Mouse (Mus musculus): ENCODE results near the gene Gm20605.
"Not testable (repeated sequence)": the region's sequence is repeated elsewhere in the genome, so short reads cannot be mapped to it uniquely, and the experiment has no call there.

Gene Gm20605

DNA sequence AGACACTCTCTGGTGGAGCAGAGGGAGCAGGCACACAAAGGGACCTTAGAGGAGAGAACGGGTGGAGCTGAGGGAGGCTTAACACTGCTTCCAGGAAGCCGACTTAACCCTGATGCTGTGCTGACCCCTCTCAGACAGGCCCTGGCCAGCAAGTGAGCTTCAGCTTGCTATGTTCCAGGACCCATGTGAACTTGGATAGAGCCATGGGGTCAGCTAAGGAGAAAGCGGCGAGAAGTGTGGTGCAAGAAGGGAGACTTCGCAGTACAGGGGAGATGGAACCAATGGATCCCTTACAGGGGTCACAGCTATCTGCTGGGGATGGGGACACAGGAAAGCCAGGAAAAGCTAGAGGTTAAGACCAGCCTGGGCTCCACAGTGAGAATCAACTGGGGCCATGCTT lies 15.9 kb upstream of the Gm20605 start:
- DNase-seq (ENCODE audit: low spot score), result no peak

DNA sequence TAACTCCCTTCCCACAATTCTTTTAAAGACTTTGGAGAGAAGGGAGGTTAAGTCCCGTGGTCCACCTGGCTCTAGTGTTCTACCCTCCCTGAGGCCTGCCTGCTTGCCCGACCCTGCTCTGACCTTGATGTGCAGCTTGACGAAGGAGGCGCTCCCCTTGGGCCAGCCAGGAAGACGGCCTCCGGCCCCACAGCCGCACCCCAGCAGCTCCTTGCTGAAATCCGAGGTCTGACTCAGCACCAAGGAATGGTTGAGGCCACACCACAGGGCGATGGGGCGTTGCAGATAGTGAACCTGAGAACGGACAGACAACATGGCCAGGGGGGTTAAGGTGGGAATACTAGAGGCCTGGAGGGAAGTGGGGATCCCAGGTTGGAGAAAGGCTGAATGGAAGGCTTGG lies 15.4 kb upstream of the Gm20605 start, which contains the start of gene Pcolce:
Gene Pcolce, minus strand, starts transcription at position 235 of the 400 bp plus-strand sequence.
- no peak for DNase-seq (ENCODE audit: low spot score)

- DNase-seq (ENCODE audit: low spot score), result not testable (repeated sequence)
These were observed 14.1 kb upstream of the Gm20605 start for GRCm38 (mm10) chr5:137614921-137615320.

DNA sequence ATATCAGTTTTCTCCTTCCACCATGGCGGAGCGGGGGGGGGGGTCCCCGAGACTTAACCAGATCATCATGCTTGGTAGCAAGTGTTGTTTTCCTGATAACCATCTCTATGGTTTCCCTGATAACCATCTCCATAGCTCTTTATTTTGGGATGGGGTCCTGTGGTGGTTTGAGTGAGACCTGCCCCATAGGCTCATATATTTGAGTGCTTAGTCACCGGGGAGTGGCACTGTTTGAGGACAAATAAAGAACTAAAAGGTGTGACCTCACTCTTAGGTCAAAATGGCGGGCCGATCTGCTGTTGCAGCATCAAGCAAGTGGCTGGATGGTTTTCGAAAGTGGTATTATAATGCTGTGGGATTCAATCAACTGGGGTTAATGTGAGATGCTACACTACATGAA lies 13.6 kb upstream of the Gm20605 start:
- DNase-seq (ENCODE audit: low spot score), result no peak

- DNase-seq (ENCODE audit: low spot score), result no peak
These were observed 4.9 kb upstream of the Gm20605 start for GRCm38 (mm10) chr5:137623937-137624530.

DNA sequence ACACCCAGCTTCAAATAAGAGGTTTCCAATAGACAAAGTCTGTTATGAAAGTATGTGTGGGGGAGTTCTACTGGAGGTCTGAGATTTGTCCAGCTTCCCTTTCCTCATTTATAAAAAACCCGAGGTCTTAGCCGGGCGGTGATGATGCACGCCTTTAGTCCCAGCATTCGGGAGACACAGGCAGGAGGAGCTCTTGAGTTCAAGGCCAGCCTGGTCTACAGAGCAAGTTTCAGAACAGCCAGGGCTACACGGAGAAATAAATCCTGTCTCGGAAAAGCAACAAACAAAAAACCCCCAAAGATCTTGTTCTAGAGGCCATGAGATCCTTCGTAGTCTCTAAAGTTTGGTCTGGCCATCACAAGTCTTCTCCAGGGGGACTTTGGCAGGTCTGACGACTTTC lies 984 bp upstream of the Gm20605 start:
- DNase-seq (ENCODE audit: low spot score), result peak; percentile 61

DNA sequence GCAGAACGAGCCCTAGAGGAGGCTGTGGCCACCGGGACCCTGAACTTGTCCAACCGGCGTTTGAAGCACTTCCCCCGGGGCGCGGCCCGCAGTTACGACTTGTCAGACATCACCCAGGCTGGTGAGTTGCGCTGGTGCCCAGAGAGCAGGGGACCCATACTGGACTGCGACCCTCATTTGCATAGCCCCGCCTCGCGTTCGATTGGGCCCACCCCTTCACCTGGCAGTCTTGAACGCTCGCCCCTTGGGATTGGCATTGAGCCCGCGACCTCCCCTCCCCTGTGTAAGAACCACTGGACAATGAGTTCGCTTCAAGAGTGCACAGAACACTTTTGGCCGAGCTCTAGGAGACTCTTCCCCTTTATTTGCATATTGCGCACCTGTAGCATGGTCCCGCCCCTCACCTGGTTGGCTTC lies 339 bp downstream of the Gm20605 start:
- peak; percentile 71 for DNase-seq (ENCODE audit: low spot score)

DNA sequence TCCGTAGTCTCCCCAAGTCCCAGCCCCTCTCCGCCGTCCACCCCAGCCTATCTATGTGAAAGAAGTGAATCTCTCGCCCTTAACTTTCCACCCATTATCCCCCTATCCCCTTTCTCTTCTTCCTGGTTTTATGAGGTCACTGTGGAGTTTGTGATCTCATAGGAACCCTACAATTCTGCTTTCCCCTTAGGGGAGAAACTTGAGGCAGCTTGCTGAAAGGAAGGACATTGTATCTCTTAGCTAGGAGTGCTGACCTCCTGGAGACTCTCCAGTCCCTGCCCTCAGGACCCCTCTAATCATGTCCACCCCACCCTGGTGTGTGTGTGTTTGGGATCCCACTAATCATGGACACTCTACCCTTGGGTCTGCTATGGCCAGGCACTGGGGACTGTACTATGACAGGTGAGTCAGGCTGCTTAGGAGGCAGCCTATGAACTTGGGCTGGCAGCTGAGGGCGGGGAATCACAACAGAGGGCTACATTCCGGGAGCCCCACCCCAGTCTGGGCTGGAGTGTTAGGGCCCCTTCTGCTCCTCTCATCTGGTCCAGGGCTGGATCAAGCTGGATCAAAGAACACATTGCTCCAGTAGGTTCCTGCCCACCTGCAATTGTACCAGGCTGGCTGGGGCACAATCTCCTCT lies 1.1 kb downstream of the Gm20605 start:
- no peak for DNase-seq (ENCODE audit: low spot score)

GRCm38 (mm10) chr5:137630602-137631001 lies 1.6 kb downstream of the Gm20605 start:
- DNase-seq (ENCODE audit: low spot score), result no peak

GRCm38 (mm10) chr5:137631171-137631570 lies 2.2 kb downstream of the Gm20605 start:
- DNase-seq (ENCODE audit: low spot score), result no peak

DNA sequence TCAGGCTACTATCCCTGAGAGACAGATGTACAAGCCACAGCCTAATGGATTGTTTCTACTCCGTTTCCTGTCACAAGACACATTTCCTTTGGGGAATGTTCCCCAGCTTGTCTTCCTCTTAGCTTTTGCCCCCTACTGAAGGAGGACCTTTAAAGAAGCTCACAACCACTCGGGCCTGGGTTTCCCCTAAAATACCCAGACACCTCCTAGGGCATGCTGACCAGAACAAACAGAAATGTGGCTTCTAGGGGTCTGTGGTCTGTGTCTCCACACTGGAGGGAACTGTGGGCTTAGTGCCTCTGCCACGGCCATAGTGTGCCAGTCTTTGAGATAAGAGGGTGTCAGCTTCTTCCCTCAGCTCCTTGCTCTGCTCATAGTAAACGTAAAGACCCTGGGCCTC lies 2.6 kb downstream of the Gm20605 start:
- no peak for DNase-seq (ENCODE audit: low spot score)

DNA sequence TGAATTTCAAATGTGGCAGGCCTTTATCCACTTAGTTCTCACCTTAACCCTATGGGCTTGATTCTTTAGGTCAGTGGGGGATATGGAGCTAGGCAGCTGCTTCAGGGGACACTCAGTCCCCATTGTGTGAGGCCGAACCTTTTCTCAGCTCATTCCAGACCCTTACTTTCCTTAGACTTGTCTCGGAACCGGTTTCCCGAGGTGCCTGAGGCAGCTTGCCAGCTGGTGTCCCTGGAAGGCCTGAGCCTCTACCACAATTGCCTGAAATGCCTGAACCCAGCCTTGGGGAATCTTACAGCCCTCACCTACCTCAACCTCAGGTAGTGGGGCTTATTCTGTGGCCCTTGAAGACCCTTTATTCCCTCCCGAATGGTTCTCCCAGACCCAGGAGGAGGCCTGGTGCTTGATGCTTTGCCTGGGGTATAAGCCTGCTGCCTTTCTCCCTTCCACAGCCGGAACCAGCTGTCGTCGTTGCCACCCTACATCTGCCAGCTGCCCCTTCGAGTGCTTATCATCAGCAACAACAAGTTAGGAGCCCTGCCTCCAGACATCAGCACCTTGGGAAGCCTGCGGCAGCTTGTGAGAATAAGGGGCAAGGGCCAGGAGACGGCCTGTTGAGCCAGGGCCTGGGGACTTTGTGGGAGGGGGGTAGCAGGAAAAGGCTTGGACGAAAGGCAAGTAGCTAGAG lies 4.6 kb downstream of the Gm20605 start:
- DNase-seq (ENCODE audit: low spot score), result no peak

- DNase-seq (ENCODE audit: low spot score), result no peak
These were observed 10.5 kb downstream of the Gm20605 start for GRCm38 (mm10) chr5:137639472-137639871.

DNA sequence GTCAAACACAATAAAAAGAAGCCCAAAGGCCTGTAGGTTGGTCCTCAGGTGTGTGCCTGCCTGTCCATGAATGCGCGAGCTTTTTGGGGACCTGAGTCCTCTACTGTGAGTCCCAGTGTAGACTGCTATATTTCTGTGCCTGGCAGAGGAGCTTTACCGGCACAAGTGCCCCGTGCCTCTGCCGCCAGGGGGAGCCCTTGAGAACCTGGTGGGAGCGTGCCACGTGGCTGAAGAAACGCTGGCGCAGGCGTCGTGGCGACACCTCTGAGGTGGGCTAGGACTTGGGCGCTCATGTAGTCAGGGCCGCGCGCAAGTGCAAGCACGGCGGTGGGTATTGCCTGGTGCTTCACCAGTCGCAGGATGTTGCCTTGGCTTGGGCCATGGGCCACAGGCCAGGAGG lies 12.1 kb downstream of the Gm20605 start, which contains the start of gene Sap25:
Gene Sap25, plus strand, starts transcription at position 281 of the 400 bp plus-strand sequence.
- no peak for DNase-seq (ENCODE audit: low spot score)

DNA sequence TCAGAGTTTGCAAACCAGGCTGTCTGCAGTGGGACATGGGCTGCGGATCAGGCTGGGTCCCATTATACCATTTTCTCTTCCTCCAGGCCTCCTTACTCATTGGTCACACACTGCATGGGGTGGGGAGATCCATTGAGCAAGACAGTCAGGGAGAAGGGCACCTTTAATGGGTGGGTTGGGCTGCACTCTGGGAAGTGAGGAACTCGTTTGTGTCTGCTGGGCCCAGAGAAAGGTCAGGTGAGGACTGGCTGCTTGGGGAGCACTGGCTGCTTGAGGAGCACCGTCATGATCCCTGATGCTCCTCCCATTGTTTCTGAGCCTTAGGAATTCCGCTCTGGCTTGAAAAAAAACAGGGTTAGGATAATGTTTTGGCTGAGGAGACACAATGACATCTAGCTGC lies 13.9 kb downstream of the Gm20605 start:
- DNase-seq (ENCODE audit: low spot score), result no peak

DNA sequence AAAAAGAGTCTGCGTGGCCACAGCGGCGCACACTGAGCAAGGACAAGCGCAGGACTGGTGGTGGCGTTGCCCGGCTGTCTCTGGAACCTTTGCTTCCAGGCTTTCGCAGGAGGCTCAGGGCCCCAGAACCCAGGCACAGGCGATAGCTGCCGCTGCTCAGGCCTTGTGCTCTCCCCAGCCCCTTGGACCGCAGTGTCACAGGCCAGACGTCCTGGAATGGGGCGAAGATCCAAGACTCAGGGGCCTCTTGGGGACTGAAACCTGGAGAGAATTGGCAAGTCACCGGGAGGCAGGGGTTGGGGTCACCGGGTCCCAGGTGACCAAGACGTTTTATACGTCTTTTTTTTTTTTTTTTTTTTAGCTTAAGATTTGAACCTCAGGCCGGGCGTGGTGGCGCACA lies 15.5 kb downstream of the Gm20605 start:
- DNase-seq (ENCODE audit: low spot score), result no peak

DNA sequence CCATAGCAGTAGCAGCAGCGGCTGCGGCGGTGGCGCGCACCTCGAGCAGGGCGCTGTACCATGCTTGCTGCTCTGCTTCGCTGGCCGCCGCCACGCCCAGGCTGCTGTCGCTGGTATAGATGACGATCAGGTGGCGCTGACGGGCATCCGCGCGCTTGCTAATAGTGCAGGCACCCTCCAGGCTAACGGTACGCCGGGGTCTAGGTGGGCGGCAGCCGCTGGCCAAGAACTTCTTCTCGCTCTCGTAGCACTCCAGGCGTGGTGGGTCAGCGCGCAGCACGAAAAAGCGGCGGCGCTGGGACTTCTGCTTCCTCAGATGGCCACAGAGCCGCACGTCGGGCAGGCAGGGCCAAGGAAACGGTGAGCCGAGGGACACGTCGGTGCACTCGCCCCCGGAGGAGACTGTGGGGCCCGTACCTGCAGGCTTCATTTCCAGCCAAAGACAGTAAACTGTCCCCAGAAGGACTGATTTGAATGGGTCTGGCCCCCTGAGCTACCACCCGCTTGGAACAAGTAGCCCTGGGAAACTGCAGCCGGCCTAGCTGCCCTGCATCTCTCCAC lies 16.2 kb downstream of the Gm20605 start:
- DNase-seq (ENCODE audit: low spot score), result peak; percentile 49

DNA sequence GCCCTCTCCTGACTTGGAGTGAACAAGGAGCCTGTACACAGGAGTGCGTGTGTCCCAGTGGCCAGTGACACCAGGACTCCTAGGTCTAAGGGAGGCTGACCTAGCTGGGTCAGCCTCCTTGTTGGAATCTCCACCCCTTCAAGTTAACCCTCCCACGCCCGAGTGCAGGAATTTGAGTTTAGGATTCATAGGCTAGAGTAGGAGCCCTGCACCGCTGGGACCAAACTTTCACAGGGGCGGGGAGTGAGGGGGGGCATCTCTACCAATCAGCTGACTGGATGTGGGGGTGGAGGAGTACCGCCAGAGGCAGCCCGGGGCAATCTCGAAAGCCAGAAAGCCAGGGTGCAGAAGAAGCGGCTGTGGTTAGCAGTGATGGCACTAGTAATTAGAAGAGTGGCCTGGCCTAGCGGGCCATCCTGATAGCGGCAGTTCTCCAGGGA lies 16.7 kb downstream of the Gm20605 start, which contains the start of gene Irs3:
Gene Irs3, minus strand, starts transcription at position 63 of the 440 bp plus-strand sequence.
- DNase-seq (ENCODE audit: low spot score), result peak; percentile 65

DNA sequence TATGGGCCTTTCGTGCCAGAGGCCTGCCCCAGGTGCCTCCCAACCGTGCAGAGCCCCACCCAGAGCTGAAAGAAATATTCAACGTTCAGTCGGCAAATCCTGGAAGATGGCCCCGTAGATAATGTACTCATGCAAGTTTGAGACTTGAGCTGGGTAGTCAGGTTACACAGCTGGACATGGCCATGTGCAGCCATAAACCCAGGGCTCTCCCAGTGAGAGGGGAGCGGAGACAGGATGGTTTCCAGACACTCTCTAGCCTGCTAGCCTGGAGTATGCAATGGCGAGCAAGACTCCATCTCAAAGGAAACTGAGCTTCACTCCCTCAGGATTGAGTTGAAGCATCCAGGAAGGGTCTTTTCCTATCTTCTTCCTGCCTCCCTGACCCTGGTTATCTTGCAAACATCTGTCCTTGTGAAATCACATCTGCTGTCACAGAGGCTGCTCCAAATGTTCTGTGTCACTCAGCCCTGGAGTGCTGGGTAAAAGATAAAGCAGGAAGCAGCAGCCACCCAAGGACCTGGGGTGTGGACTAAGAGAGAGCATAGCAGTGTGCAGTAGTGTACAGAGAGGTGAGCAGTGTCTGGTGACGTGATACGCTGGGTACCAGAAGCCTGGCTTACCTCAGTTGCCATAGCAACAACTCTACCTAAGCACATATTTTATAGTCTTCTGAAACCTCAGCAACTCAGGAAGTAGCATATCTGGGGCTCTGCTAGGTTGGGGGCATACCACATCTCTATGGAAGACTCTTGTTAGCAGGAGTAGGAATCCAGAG lies 19.0 kb downstream of the Gm20605 start:
- peak; percentile 90 for DNase-seq (ENCODE audit: low spot score)

GRCm38 (mm10) chr5:137649251-137649650 lies 20.3 kb downstream of the Gm20605 start:
- DNase-seq (ENCODE audit: low spot score), result no peak

- DNase-seq (ENCODE audit: low spot score), result no peak
These were observed 20.9 kb downstream of the Gm20605 start for GRCm38 (mm10) chr5:137649669-137650571.
